Mouse (Mus musculus) embryo, embryonic 9.5 days (tissue): ENCODE results near the gene Sav1.
A peak's percentile ranks its signal among the peaks of the same experiment; 100 is the strongest.

Experiments
- DNase-seq: peaks from one replicate; pipeline ENCODE4 v3.0.0-alpha.2; 2017; ENCODE audit errors: extremely low spot score

Sav1 gene

DNA sequence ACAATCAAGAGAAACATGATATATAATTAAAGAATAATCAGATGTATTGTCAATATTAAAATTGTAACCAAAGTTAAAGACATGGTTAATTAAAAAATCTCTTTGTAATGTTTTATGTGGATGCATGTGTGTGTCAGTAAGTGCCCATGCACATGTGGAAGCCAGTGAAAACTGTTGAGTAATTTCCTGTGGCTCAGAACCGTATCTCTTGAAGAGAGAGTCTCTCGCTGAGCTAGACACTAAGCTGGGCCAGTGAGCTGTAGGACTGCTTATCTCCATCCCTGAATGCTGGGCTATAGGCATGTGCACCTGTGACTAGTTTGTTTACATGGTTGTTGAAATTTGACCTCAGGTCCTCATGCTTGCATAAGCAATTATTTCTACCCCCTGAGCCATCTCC, 29.4 kb downstream of the Sav1 start:
- no peak for DNase-seq

DNA sequence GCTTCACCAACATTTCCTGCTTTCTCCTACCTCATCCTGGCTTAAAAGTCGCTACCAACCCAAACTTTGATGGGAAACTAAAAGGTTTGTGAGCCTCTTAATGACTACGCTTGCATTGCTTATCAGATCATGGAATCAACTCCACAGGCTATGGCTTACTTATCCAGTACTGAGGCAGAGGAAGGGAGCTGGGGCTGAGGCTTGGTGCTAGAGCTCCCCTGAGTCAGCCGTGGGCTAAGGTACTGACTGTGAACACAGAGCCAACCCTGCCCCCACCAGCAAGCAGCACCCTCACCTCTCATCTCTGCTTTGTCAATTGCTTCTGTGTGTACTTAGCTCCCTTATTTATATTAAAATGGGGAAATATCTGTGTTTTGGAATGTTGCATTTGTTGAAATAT, 39.3 kb downstream of the Sav1 start:
- DNase-seq: no peak

- no peak for DNase-seq
Measured at GRCm38 (mm10) chr12:69945861-69946260, 40.9 kb downstream of the Sav1 start.

GRCm38 (mm10) chr12:69941655-69942329, 45.0 kb downstream of the Sav1 start:
- no peak for DNase-seq

- no peak for DNase-seq
Measured at GRCm38 (mm10) chr12:69939291-69939690, 47.5 kb downstream of the Sav1 start.

GRCm38 (mm10) chr12:69937731-69938130, 49.1 kb downstream of the Sav1 start:
- DNase-seq: no peak

GRCm38 (mm10) chr12:69926716-69927115, 60.1 kb downstream of the Sav1 start:
- no peak for DNase-seq

DNA sequence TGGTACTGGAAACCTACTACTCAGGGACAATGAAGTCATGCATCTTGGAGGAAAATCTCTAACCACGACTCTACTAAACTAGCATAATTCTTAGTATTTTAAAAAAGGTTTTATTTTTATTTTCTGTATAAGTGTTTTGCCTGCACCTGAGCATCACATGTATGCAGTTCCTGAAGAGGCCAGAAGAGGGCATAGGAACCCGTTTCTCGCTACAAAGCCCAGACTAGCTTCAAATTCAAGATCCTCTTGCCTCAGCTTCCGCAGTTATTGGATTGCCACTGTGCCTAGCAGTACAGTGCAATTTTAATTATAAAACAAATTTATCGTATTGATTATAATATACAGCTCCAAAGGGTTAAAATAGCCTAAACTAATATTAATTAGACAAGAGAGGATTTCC, 62.8 kb downstream of the Sav1 start:
- peak; percentile 34 for DNase-seq

- no peak for DNase-seq
Measured at GRCm38 (mm10) chr12:69923603-69924002, 63.2 kb downstream of the Sav1 start.

DNA sequence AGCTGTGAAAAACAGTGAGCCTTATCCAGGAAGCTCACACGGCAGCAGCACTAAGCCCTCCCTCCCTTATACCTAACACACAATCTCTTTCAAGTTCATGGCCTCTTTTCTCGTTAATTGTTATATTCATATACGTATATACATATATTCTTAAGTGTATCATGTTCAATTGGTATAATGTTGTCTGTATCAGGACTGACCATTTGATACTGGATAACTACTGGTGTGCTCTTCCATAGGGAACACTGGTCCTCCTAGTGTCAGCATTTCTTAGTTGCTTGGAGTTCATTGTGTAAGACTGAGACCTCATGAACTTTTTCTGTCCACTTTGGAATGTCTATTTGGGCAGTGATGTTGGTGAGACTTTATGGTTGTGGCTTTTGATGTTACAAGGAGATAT, 63.7 kb downstream of the Sav1 start:
- no peak for DNase-seq

- DNase-seq: no peak
Measured at GRCm38 (mm10) chr12:69922099-69922498, 64.7 kb downstream of the Sav1 start.

GRCm38 (mm10) chr12:69917870-69918269, 68.9 kb downstream of the Sav1 start:
- no peak for DNase-seq
